9 mouse cellular contexts compared by ENCODE assay signal in the genomic region with DNA sequence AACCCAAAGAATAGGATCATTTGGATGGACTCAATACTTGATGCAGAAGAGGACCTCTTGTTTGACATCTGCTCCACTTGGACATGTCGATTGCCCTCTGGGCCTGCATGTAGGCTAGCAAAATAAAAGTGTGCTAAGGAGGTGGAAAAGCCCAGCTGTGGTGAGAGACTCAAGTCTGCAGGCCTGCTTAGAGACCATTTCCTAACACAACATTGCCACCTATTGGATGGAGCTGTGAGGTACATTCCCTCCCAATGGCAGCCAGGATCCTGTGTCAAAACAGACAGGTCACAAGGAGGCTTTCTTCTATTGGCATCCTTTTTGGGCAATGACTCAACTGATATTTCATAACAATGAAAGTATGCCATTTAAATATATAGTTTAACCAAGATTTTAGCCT. TPM values are rescaled to one million over a fixed set of nuclear protein-coding genes. Genes with fewer than 3 reads are reported as not detected.
A peak's percentile ranks its signal among the peaks of the same experiment; 100 is the strongest.
DNase-seq lines count a peak whose midpoint lies in the region; ATAC-seq lines count a peak whose summit lies in the region.
"Had no signal": no experiment of that assay in that cellular context is flagged by ENCODE, and none has a peak within 500 bp of the region (broad histone marks: within the 10 kb centered on the region; RNA-seq: fewer than 3 reads in every experiment).

No protein-coding gene starts in this region.

- 0 out of 2 replicates have a peak, but pooled peaks have one; percentile 27 for ATAC-seq in hindbrain, embryonic 15.5 days (ENCODE audit: low FRiP score, low read depth)
- ATAC-seq in midbrain, embryonic 14.5 days (ENCODE audit: low FRiP score, low TSS enrichment), result peak; percentile 35; the same call in 1 of the 2 replicates

- H3K9me3 ChIP-seq in hindbrain, embryonic 15.5 days, result no peaks in the 10 kb centered on the region
- no peaks in the 10 kb centered on the region for H3K9me3 ChIP-seq in midbrain, embryonic 14.5 days (ENCODE audit: control insufficient read depth, low read length)
- H3K9me3 ChIP-seq: embryonic facial prominence, embryonic 15.5 days had no signal

- DNase-seq in 3T3-L1 (ENCODE audit: low read depth, low spot score) (peak; percentile 91), R1 (ENCODE audit: low read depth, low spot score) (peak; percentile 68)
- peak; percentile 43 to 65 for DNase-seq in cerebellum, postnatal 36 days
- peak; percentile 48 to 64 for DNase-seq in frontal cortex, postnatal 25 days (ENCODE audit: low spot score in 2 of 2)
- DNase-seq in left cerebral cortex, postnatal 36 days (ENCODE audit: low spot score in 2 of 2), result peak; percentile 48 to 64
- peak; percentile 88 for DNase-seq in midbrain, embryonic 14.5 days
- peak; percentile 64 to 74 for DNase-seq in spleen, postnatal 4 days (ENCODE audit: low spot score in 2 of 2)

- peaks cover 7% of the 10 kb centered on the region for H3K4me1 ChIP-seq in hindbrain, embryonic 15.5 days (replicated peaks)
- 0 out of 2 replicates have a peak, but pooled peaks cover 4% of the 10 kb centered on the region for H3K4me1 ChIP-seq in midbrain, embryonic 14.5 days (ENCODE audit: control insufficient read depth, insufficient read depth, low read length)

- 16% methylated on average over 1 of the region's 1 CpGs for WGBS in hindbrain, embryonic 15.5 days
- WGBS in midbrain, embryonic 14.5 days, result 18% methylated on average over 1 of the region's 1 CpGs

- H3K36me3 ChIP-seq in hindbrain, embryonic 15.5 days, result no peaks in the 10 kb centered on the region
- no peaks in the 10 kb centered on the region for H3K36me3 ChIP-seq in midbrain, embryonic 14.5 days (ENCODE audit: control insufficient read depth, insufficient read depth, low read length)
- H3K36me3 ChIP-seq: embryonic facial prominence, embryonic 15.5 days had no signal

- intact Hi-C loops in left cerebral cortex, postnatal 36 days (cut with DNase I), result loop anchor here (1.0 to 10.0 kb wide), 5 partner anchors 74 to 587 kb away; no protein-coding TSS in a partner anchor

- no peak overlapping the region for H3K9ac ChIP-seq in hindbrain, embryonic 15.5 days
- H3K9ac ChIP-seq in midbrain, embryonic 14.5 days (replicated peaks; ENCODE audit: low read length), result no peak overlapping the region
- H3K9ac ChIP-seq: embryonic facial prominence, embryonic 15.5 days had no signal

- no peaks in the 10 kb centered on the region for H3K27me3 ChIP-seq in hindbrain, embryonic 15.5 days
- H3K27me3 ChIP-seq in midbrain, embryonic 14.5 days (ENCODE audit: control insufficient read depth, insufficient read depth, low read length), result no peaks in the 10 kb centered on the region
- H3K27me3 ChIP-seq: embryonic facial prominence, embryonic 15.5 days had no signal

- no peak overlapping the region for H3K27ac ChIP-seq in hindbrain, embryonic 15.5 days (replicated peaks)
- H3K27ac ChIP-seq in midbrain, embryonic 14.5 days (replicated peaks; ENCODE audit: low read depth, low read length), result no peak overlapping the region
- H3K27ac ChIP-seq: embryonic facial prominence, embryonic 15.5 days had no signal

- H3K4me2 ChIP-seq in hindbrain, embryonic 15.5 days, result no peak overlapping the region
- no peak overlapping the region for H3K4me2 ChIP-seq in midbrain, embryonic 14.5 days (ENCODE audit: low read length)
- H3K4me2 ChIP-seq: embryonic facial prominence, embryonic 15.5 days had no signal

- no peak overlapping the region for H3K4me3 ChIP-seq in hindbrain, embryonic 15.5 days
- no peak overlapping the region for H3K4me3 ChIP-seq in midbrain, embryonic 14.5 days (replicated peaks; ENCODE audit: low read depth, low read length)
- H3K4me3 ChIP-seq: embryonic facial prominence, embryonic 15.5 days had no signal

RNA-seq across cellular contexts. Expression of gene Gm4952, which starts 7.9 kb away (rescaled TPM):
- 0.10 and 0.31 TPM in 2 replicates for polyA plus RNA-seq in hindbrain, embryonic 15.5 days (2015; fragmentation: Nextera tagmentation; extraction: Ambion mirVana)
- total RNA-seq in left cerebral cortex, postnatal 36 days (2021), result not detected
- 0.12 TPM in 1 of 2 replicates, not detected in the other for polyA plus RNA-seq in midbrain, embryonic 14.5 days (2014; fragmentation: Nextera tagmentation; extraction: Ambion mirVana)
- polyA plus RNA-seq: embryonic facial prominence, embryonic 15.5 days had no signal

RNA-seq across cellular contexts. Expression of gene Glyat, which starts 41.2 kb away (rescaled TPM):
- not detected in 2 replicates for polyA plus RNA-seq in hindbrain, embryonic 15.5 days (2015; fragmentation: Nextera tagmentation; extraction: Ambion mirVana)
- total RNA-seq in left cerebral cortex, postnatal 36 days (2021), result not detected
- polyA plus RNA-seq in midbrain, embryonic 14.5 days (2014; fragmentation: Nextera tagmentation; extraction: Ambion mirVana), result not detected in 2 replicates
- polyA plus RNA-seq: embryonic facial prominence, embryonic 15.5 days had no signal

RNA-seq across cellular contexts. Expression of gene Fam111a, which starts 46.4 kb away (rescaled TPM):
- polyA plus RNA-seq in hindbrain, embryonic 15.5 days (2015; fragmentation: Nextera tagmentation; extraction: Ambion mirVana), result 6.6 and 7.9 TPM in 2 replicates
- 1 to 10 TPM; 1.9 to 2.1 TPM for total RNA-seq in left cerebral cortex, postnatal 36 days (2021)
- 4.5 and 8.3 TPM in 2 replicates for polyA plus RNA-seq in midbrain, embryonic 14.5 days (2014; fragmentation: Nextera tagmentation; extraction: Ambion mirVana)
